Mouse (Mus musculus): ENCODE measurements around the gene Arhgef5. TPM values are rescaled to one million over a fixed set of nuclear protein-coding genes. Genes with fewer than 3 reads are reported as not detected.

Arhgef5 gene
- total RNA-seq, 1 experiment: 10.1 TPM

DNA sequence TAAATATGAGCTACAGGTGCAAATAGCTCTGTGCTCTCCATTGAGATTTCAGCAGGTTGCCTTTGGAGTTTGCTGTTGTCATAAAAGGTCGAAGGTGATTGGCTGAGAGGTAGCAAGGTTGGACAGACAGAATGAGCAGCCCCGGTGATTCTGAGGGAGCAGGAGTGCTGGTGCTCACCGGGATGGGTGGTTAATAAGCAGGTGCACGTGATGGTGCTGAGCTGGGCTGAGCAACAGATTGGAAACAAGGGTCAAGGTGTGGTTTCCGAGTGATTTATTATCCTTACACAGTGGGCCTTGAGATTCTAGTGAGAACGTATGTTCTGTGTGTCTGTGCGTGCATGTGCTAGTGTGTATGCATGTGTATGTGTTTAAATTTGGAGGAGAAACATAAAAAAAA is 27.8 kb downstream of the Arhgef5 start:
- no peak overlapping the region for H3K4me3 ChIP-seq (ENCODE audit: insufficient read depth in 1 of 2, low read depth in 1 of 2, low read length in 2 of 2, poor library complexity in 1 of 2, severe bottlenecking in 1 of 2)
- no peak for TF ChIP-seq CHD2 (IDR thresholded peaks at IDR 0.05; ENCODE audit: low read depth, low read length)
- no peak for TF ChIP-seq ZNF384 (IDR thresholded peaks at IDR 0.05; ENCODE audit: low read depth, low read length)
- TF ChIP-seq HCFC1 (IDR thresholded peaks at IDR 0.05; ENCODE audit: borderline replicate concordance, insufficient read depth, low read length): no peak
- no peak for TF ChIP-seq ZC3H11A (IDR thresholded peaks at IDR 0.05; ENCODE audit: borderline replicate concordance, low read depth, low read length)
- no peak for TF ChIP-seq MAFK (IDR thresholded peaks at IDR 0.05; ENCODE audit: insufficient read depth, low read depth, low read length)
- peaks cover 0 to 2% of the 10 kb centered on the region in 2 experiments; a peak in 1 of 4 replicates for H3K4me1 ChIP-seq (ENCODE audit: control insufficient read depth in 2 of 2, insufficient read depth in 2 of 2, low read length in 2 of 2, poor library complexity in 1 of 2)
- no peaks in the 10 kb centered on the region for H3K36me3 ChIP-seq (ENCODE audit: control insufficient read depth, insufficient read depth, low read length, poor library complexity, severe bottlenecking)
- H3K9me3 ChIP-seq (ENCODE audit: control insufficient read depth, insufficient read depth, low read depth, low read length): no peaks in the 10 kb centered on the region
- DNase-seq (ENCODE audit: low read depth, low spot score): no peak
- no peak overlapping the region for H3K9ac ChIP-seq (ENCODE audit: insufficient read depth, low read depth, low read length, poor library complexity, severe bottlenecking)
- in situ Hi-C loops (cut with MboI; ENCODE audit: low sequenced_read_pairs in 2 of 2, unreplicated experiment in 2 of 2): no loop called here
- no peak overlapping the region for H3K27ac ChIP-seq (ENCODE audit: insufficient read depth, low read depth, low read length, poor library complexity, severe bottlenecking)

DNA sequence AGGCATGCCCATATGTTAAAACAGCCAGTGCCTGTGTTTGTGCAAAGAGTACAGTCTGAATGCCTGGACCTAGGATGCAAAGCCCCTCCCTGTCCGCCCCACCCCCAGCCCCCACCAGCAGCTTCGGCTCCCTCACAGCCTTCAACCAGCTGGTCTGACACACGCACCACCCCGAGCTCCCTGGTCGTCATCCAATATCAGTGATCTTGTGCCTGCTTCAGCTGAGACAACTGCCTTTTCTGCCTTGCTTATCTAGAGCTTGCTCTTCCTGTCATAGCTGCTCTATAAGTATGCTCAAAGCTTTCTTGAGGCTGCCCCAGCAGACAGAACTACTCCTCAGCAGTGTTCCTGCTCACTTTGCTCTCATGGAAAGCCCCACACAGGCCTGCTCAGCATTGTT is 30.5 kb downstream of the Arhgef5 start:
- Histone ChIP-seq H3K36me3 (ENCODE audit: control insufficient read depth, insufficient read depth, low read length, poor library complexity, severe bottlenecking) (no peaks in the 10 kb centered on the region), H3K4me3 (ENCODE audit: insufficient read depth in 1 of 2, low read depth in 1 of 2, low read length in 2 of 2, poor library complexity in 1 of 2, severe bottlenecking in 1 of 2) (no peak overlapping the region), H3K9me3 (ENCODE audit: control insufficient read depth, insufficient read depth, low read depth, low read length) (no peaks in the 10 kb centered on the region), H3K4me1 (ENCODE audit: control insufficient read depth in 2 of 2, insufficient read depth in 2 of 2, low read length in 2 of 2, poor library complexity in 1 of 2) (peaks cover 0 to 2% of the 10 kb centered on the region in 2 experiments; a peak in 1 of 4 replicates), H3K9ac (ENCODE audit: insufficient read depth, low read depth, low read length, poor library complexity, severe bottlenecking) (no peak overlapping the region), H3K27ac (ENCODE audit: insufficient read depth, low read depth, low read length, poor library complexity, severe bottlenecking) (no peak overlapping the region)
- in situ Hi-C loops (cut with MboI; ENCODE audit: low sequenced_read_pairs in 2 of 2, unreplicated experiment in 2 of 2): no loop called here
- no peak for TF ChIP-seq MAFK (IDR thresholded peaks at IDR 0.05; ENCODE audit: insufficient read depth, low read depth, low read length)
- no peak for TF ChIP-seq HCFC1 (IDR thresholded peaks at IDR 0.05; ENCODE audit: borderline replicate concordance, insufficient read depth, low read length)
- no peak for TF ChIP-seq ZC3H11A (IDR thresholded peaks at IDR 0.05; ENCODE audit: borderline replicate concordance, low read depth, low read length)
- no peak for TF ChIP-seq ZNF384 (IDR thresholded peaks at IDR 0.05; ENCODE audit: low read depth, low read length)
- TF ChIP-seq CHD2 (IDR thresholded peaks at IDR 0.05; ENCODE audit: low read depth, low read length): no peak
- no peak for DNase-seq (ENCODE audit: low read depth, low spot score)

DNA sequence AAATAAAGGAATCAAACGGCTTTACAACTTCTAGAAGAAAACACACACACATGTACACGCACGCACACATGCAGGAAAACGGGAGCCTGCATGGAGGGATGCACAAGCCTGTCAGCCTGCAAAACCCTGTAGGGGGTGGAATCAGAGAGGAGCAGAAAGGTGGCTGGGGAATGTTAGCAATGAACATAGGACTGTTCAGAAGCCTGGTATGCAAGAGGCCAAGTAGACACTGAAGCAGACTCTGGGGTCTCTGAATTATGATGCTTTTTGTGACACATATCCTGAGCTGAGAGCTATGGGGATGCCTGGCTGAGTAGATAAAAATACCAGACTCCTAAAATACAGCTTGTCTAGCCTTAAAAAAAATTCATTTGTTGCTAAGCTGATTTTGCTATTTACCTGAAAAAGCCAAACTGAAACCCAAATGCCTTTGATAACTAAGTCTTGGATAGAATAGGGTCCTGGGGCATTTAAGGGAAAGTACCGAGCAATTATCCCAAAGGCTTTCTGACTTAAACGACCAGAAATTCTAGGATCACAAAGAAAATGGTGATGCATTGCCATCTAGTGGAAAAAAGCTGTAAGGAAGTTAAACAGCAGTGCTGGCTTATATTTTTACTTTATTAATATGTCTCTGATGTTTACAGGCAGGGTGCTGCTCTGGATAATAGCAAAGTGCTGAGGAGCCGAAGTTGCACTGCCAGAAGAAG is 31.6 kb downstream of the Arhgef5 start:
- no peak for DNase-seq (ENCODE audit: low read depth, low spot score)
- Histone ChIP-seq H3K4me3 (ENCODE audit: insufficient read depth in 1 of 2, low read depth in 1 of 2, low read length in 2 of 2, poor library complexity in 1 of 2, severe bottlenecking in 1 of 2) (no peak overlapping the region), H3K27ac (ENCODE audit: insufficient read depth, low read depth, low read length, poor library complexity, severe bottlenecking) (no peak overlapping the region), H3K4me1 (ENCODE audit: control insufficient read depth in 2 of 2, insufficient read depth in 2 of 2, low read length in 2 of 2, poor library complexity in 1 of 2) (peaks cover 0 to 2% of the 10 kb centered on the region in 2 experiments; a peak in 1 of 4 replicates), H3K9me3 (ENCODE audit: control insufficient read depth, insufficient read depth, low read depth, low read length) (no peaks in the 10 kb centered on the region), H3K36me3 (ENCODE audit: control insufficient read depth, insufficient read depth, low read length, poor library complexity, severe bottlenecking) (no peaks in the 10 kb centered on the region), H3K9ac (ENCODE audit: insufficient read depth, low read depth, low read length, poor library complexity, severe bottlenecking) (no peak overlapping the region)
- in situ Hi-C loops (cut with MboI; ENCODE audit: low sequenced_read_pairs in 2 of 2, unreplicated experiment in 2 of 2): no loop called here
- TF ChIP-seq ZC3H11A (IDR thresholded peaks at IDR 0.05; ENCODE audit: borderline replicate concordance, low read depth, low read length) (no peak), HCFC1 (IDR thresholded peaks at IDR 0.05; ENCODE audit: borderline replicate concordance, insufficient read depth, low read length) (no peak), ZNF384 (IDR thresholded peaks at IDR 0.05; ENCODE audit: low read depth, low read length) (no peak), MAFK (IDR thresholded peaks at IDR 0.05; ENCODE audit: insufficient read depth, low read depth, low read length) (no peak), CHD2 (IDR thresholded peaks at IDR 0.05; ENCODE audit: low read depth, low read length) (no peak)

DNA sequence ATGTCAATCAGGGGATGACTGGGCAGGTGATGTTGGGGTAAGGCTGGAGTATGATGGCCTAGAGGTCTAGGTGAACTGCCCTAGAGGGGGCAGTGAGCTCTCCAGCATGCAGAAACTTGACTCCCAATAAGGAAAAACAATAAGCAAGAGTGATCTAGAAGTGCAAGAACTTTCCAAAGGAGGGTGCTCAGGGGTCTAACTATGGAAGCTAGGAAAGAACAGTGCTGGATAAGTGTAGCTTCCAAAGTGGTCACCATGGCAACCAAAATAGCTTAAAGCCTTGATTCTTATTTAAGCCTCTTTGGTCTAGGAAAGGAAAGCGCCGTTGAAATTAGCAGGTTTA is 32.1 kb downstream of the Arhgef5 start:
- no peak for DNase-seq (ENCODE audit: low read depth, low spot score)
- TF ChIP-seq MAFK (IDR thresholded peaks at IDR 0.05; ENCODE audit: insufficient read depth, low read depth, low read length): no peak
- TF ChIP-seq ZC3H11A (IDR thresholded peaks at IDR 0.05; ENCODE audit: borderline replicate concordance, low read depth, low read length): no peak
- TF ChIP-seq HCFC1 (IDR thresholded peaks at IDR 0.05; ENCODE audit: borderline replicate concordance, insufficient read depth, low read length): no peak
- TF ChIP-seq ZNF384 (IDR thresholded peaks at IDR 0.05; ENCODE audit: low read depth, low read length): no peak
- no peak for TF ChIP-seq CHD2 (IDR thresholded peaks at IDR 0.05; ENCODE audit: low read depth, low read length)

More for the DNA sequence above, 32.1 kb downstream of the Arhgef5 start:
- Histone ChIP-seq H3K9ac (ENCODE audit: insufficient read depth, low read depth, low read length, poor library complexity, severe bottlenecking) (no peak overlapping the region), H3K27ac (ENCODE audit: insufficient read depth, low read depth, low read length, poor library complexity, severe bottlenecking) (no peak overlapping the region), H3K36me3 (ENCODE audit: control insufficient read depth, insufficient read depth, low read length, poor library complexity, severe bottlenecking) (no peaks in the 10 kb centered on the region), H3K9me3 (ENCODE audit: control insufficient read depth, insufficient read depth, low read depth, low read length) (no peaks in the 10 kb centered on the region), H3K4me3 (ENCODE audit: insufficient read depth in 1 of 2, low read depth in 1 of 2, low read length in 2 of 2, poor library complexity in 1 of 2, severe bottlenecking in 1 of 2) (no peak overlapping the region), H3K4me1 (ENCODE audit: control insufficient read depth in 2 of 2, insufficient read depth in 2 of 2, low read length in 2 of 2, poor library complexity in 1 of 2) (peaks cover 0 to 2% of the 10 kb centered on the region in 2 experiments; a peak in 1 of 4 replicates)
- in situ Hi-C loops (cut with MboI; ENCODE audit: low sequenced_read_pairs in 2 of 2, unreplicated experiment in 2 of 2): no loop called here
